Mouse (Mus musculus) spleen, adult 2 months (tissue): Measurements from ENCODE around the gene Phf14. TPM values are rescaled to one million over a fixed set of nuclear protein-coding genes. Genes with fewer than 3 reads are reported as not detected.
"Not testable (repeated sequence)": the region's sequence is repeated elsewhere in the genome, so short reads cannot be mapped to it uniquely, and the experiment has no call there.

Experiments
- DNase-seq, 2 experiments: peaks; one replicate each; pipeline versions ENCODE4 v3.0.0 to v3.0.0-alpha.2; 2012 to 2021; ENCODE audit warnings: low spot score in 2 of 2, low read depth in 1 of 2
- H3K27ac ChIP-seq: fragments of 200-500 bp; 2 replicates; pipeline ENCODE4 v1.5.1; 2012; ENCODE audit warnings: low read length, inconsistent platforms; ENCODE audit not compliant: insufficient read depth
- H3K27me3 ChIP-seq: fragments of 200-500 bp; 2 replicates; pipeline ENCODE4 v1.6.1; 2012; ENCODE audit warnings: mild to moderate bottlenecking, moderate library complexity, low read length, inconsistent platforms; ENCODE audit not compliant: control insufficient read depth, insufficient read depth
- H3K36me3 ChIP-seq: fragments of 200-500 bp; 2 replicates; pipeline ENCODE4 v1.6.1; 2012; ENCODE audit warnings: mild to moderate bottlenecking, low read length, inconsistent platforms; ENCODE audit not compliant: control insufficient read depth, insufficient read depth
- H3K4me1 ChIP-seq: fragments of 200-500 bp; 2 replicates; pipeline ENCODE4 v1.6.1; 2011; ENCODE audit warnings: inconsistent platforms; ENCODE audit not compliant: control insufficient read depth, insufficient read depth, insufficient read length
- H3K4me3 ChIP-seq: fragments of 200-500 bp; 2 replicates; pipeline ENCODE4 v1.5.1; 2011; ENCODE audit warnings: mild to moderate bottlenecking, inconsistent platforms; ENCODE audit not compliant: insufficient read depth, insufficient read length; ENCODE audit errors: extremely low read depth
- CTCF ChIP-seq: fragments of 200-500 bp; IDR thresholded peaks from 2 replicates; pipeline ENCODE4 v1.5.1; 2011; ENCODE audit warnings: mild to moderate bottlenecking, inconsistent platforms; ENCODE audit not compliant: insufficient read depth, insufficient read length, insufficient replicate concordance; ENCODE audit errors: extremely low read depth
- POLR2A ChIP-seq: fragments of 200-500 bp; IDR thresholded peaks from 2 replicates; pipeline ENCODE4 v1.6.1; 2011; ENCODE audit warnings: low read depth, low read length, inconsistent platforms
- WGBS: fragments of 180-500 bp; shearing (Covaris S2); methylation state at CpG from one replicate; pipeline ENCODE4 v1.1.7; 2018; 5-methylcytosine and 5-hydroxymethylcytosine counted together
- polyA plus RNA-seq: library from polyadenylated mRNA; depleted of rRNA; stranded (reverse); fragments of >200 nt; gene quantifications from 2 replicates; pipeline ENCODE4 v1.2.3, GENCODE M21; 2012; rRNA removed

Phf14 gene
- 3.3 and 3.5 TPM in 2 replicates for polyA plus RNA-seq

DNA sequence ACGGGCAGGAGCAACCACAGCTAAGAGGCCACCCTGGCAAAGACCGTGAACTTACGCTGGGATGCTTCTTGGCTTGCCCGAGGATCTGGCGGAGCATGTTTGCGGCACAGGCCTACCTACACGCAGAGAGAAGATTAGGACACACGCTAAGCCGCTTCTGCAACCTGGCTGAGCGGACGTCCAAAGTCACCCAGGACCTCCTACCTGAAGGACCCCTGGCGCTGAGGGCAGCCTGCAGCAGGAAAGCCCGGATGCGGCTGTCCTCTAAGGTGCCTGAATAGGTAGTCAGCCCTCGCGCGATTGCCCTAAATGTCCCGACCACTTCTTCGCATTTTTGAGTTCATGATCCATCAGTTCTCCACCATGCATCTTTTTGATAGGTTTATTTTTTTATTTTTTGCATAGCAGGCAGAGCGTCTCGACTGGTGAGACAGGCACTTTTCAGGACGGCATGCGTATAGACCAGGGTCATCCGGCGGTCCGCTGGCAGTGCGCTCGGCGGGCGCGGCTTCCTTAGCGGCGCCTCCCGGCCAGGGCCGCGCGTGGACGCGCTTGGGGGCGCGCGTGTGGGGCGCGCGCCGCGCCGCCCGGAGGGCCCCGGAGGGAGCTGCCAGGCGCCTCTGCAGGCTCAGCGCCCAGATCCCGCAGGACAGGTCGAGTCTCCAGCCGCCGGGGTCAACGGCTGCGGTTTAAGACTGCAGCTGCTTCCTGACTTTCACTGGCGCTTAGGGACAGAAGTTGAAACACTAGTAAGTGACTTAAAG, at the start of gene Phf14, which contains the start of gene Ndufa4:
Phf14 (plus strand) TSS at position 541 of the 764 bp plus-strand sequence.
Ndufa4 (minus strand) TSS at position 229 of the 764 bp plus-strand sequence.
- peak; percentile 80 for TF ChIP-seq POLR2A
- no peak for TF ChIP-seq CTCF
- DNase-seq, result peak; percentile 86 to 87
- Histone ChIP-seq H3K36me3 (peaks cover 1% of the 10 kb centered on the region), H3K4me3 (peak within 1 kb of the TSS; percentile 77), H3K27ac (peak within 1 kb of the TSS; percentile 90), H3K27me3 (no peaks in the 10 kb centered on the region), H3K4me1 (peaks cover 9% of the 10 kb centered on the region)
- WGBS, result under 1% methylated on average over 59 of the region's 59 CpGs

DNA sequence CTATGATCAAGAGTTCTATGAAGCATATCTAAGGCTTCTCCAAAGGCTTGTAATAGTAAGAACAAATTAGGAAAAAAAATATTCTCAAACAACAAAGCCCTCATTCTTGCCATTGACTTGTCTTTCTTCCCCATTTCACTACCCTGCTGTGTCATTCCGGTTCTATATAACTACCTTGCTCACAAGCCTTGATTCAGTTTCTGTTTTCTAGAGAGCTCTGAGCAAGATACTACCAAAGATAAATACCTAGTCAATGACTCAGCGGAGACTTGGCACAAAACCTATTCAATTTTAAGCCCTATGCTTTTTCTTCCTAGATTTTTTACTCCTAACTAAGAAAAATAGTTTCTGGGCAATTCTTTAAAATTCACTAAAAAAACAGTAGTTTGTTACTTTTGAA, 32.2 kb upstream of the Phf14 start:
- H3K27me3 ChIP-seq, H3K4me1 ChIP-seq, H3K27ac ChIP-seq, H3K4me3 ChIP-seq, H3K36me3 ChIP-seq, DNase-seq: not testable (repeated sequence)
- no CpG with 5 or more reads among the region's 2 CpGs for WGBS

DNA sequence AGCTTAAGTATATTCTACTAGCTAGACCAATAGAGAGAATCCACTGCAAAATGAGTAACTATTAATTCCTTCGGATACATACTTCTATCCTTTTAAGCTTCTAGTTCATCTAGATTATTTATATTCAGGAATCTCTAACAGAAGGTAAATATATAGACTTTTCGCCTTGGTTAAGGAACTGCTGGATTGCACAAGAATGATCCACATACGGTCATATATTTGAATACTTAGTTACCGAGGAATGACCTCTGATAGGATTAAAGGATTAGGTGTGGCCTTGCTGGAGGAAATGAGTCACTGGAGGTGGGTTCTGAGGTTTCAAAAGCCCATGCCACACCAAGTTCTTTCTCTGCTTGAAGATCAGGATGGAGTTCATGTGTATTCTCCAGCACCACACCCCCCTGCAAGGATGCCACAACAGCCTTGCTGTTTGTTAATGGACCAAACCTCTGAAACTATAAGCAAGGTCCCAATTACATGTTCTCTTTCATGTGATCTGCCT, 6.7 kb upstream of the Phf14 start:
- H3K27ac ChIP-seq, result no peak overlapping the region
- no peak for TF ChIP-seq CTCF
- no peak for TF ChIP-seq POLR2A
- DNase-seq, result no peak
- WGBS, result 91% methylated on average over 4 of the region's 4 CpGs
- peaks cover 7% of the 10 kb centered on the region for H3K36me3 ChIP-seq
- H3K4me1 ChIP-seq, result peaks cover 1% of the 10 kb centered on the region; the same call in 1 of the 2 replicates
- no peak overlapping the region for H3K4me3 ChIP-seq
- H3K27me3 ChIP-seq, result no peaks in the 10 kb centered on the region

DNA sequence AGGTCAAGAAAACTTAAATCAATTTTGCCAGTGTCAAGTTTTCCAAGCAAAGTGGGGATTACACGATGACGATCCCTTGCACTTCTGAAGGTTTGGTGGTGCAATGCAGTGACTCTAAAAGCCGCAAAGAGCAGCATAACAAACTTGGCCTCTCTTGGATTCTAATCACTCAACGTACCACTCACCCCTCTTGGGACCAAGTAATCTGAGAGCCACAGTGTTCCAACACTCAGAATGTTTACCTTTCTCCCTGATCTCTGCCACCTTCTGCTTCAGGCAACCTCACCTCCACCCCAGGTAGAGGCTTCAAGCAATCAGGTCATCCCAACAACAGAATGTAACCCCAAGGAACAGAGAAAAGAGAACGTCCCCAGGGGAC, 730 bp upstream of the Phf14 start:
- WGBS, result under 1% methylated on average over 5 of the region's 5 CpGs
- H3K27ac ChIP-seq, result peak overlapping the region; percentile 90
- H3K27me3 ChIP-seq, result no peaks in the 10 kb centered on the region
- TF ChIP-seq CTCF, result no peak
- TF ChIP-seq POLR2A, result no peak
- H3K4me3 ChIP-seq, result peak overlapping the region; percentile 77
- DNase-seq, result no peak
- peaks cover 9% of the 10 kb centered on the region for H3K4me1 ChIP-seq
- peaks cover 1% of the 10 kb centered on the region for H3K36me3 ChIP-seq

DNA sequence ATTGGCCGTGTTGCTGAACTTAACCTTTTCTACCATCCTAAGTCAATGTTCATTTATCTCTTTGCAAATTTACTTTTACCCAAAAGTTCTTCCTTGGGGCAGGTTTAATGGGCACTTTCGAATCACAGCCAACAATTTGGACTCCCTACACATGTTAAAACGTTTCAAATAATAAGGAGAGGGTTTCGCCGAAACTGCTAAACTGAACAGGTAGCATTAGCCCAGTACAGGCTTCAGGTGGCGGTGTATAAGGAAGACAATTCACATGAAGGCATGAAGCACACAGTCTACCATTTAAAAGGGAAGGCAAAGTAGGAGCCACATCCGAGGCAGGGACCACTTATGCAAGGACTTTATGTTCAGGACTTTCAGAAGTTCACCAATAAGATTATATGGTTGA, 561 bp downstream of the Phf14 start:
- Histone ChIP-seq H3K36me3 (no peaks in the 10 kb centered on the region; the same call in none of the 2 replicates), H3K4me3 (peak overlapping the region; percentile 77), H3K27me3 (no peaks in the 10 kb centered on the region), H3K4me1 (peaks cover 9% of the 10 kb centered on the region), H3K27ac (no peak overlapping the region; the same call in 1 of the 2 replicates)
- TF ChIP-seq CTCF (no peak), POLR2A (no peak)
- DNase-seq, result no peak
- 14% methylated on average over 7 of the region's 7 CpGs for WGBS

DNA sequence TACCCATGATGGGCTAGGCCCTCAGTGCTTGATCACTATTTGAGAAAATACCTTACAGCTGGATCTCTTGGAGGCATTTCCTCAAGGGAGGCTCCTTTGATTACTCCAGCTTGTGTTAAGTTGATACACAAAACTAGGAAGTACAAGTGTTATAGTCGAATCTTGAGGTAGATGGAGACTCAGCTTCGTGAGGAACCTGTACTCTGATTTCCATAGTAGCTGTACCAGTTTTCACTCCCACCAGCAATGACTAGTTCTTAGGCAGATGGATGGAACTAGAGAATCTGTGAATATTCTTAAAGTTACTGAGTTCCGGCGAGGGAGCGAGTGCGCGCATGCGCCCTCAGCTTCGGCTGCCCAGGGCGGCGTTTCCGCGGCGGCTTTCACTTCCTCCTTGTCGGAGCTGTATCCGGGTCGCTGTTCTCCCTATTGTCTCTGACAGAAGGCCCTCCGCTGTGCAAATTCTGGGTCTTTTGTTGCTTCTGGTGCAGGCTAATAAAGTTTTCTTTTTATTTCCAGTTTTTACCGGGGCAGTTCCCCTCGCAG, 18.0 kb downstream of the Phf14 start:
- peak; percentile 78 to 86 for DNase-seq
- WGBS, result under 1% methylated on average over 20 of the region's 20 CpGs

More for the DNA sequence above, 18.0 kb downstream of the Phf14 start:
- peaks cover 7% of the 10 kb centered on the region; the same call in 1 of the 2 replicates for H3K4me1 ChIP-seq
- H3K27me3 ChIP-seq, result no peaks in the 10 kb centered on the region
- H3K36me3 ChIP-seq, result no peaks in the 10 kb centered on the region
- peak overlapping the region; percentile 79 for H3K27ac ChIP-seq
- TF ChIP-seq POLR2A (peak; percentile 56; the same call in 1 of the 2 replicates), CTCF (no peak)
- peak overlapping the region; percentile 80 for H3K4me3 ChIP-seq
